Mouse (Mus musculus) G1E (cell line): ENCODE results near the gene Rac2.

Source experiments
- CTCF ChIP-seq: IDR thresholded peaks from 2 replicates; pipeline ENCODE4 v1.5.1; 2012; ENCODE audit warnings: low read depth, low read length, inconsistent platforms, mixed read lengths
- GATA1 ChIP-seq: IDR thresholded peaks from 2 replicates; pipeline ENCODE4 v1.6.1; 2012; ENCODE audit warnings: borderline replicate concordance, low read length, inconsistent platforms, mixed read lengths
- GATA2 ChIP-seq: IDR thresholded peaks from 2 replicates; pipeline ENCODE4 v1.6.1; 2012; ENCODE audit warnings: low read depth, low read length, inconsistent platforms, borderline replicate concordance
- POLR2AphosphoS5 ChIP-seq: IDR thresholded peaks from 2 replicates; pipeline ENCODE4 v1.6.1; 2012; ENCODE audit warnings: low read depth, low read length, inconsistent platforms; ENCODE audit not compliant: insufficient replicate concordance
- TAL1 ChIP-seq: conservative IDR thresholded peaks from 2 replicates; pipeline ENCODE4 v1.6.1; 2012; ENCODE audit warnings: low read depth, low read length, inconsistent platforms, mixed read lengths

- no peak for TF ChIP-seq POLR2AphosphoS5
- no peak for TF ChIP-seq TAL1
- TF ChIP-seq CTCF, result no peak
- no peak for TF ChIP-seq GATA1
- TF ChIP-seq GATA2, result no peak
Measured at GRCm38 (mm10) chr15:78616973-78617372, 44.4 kb upstream of the Rac2 start.
